Mouse (Mus musculus) heart, postnatal 14 days (tissue): Measurements from ENCODE around the gene Mrgprx1. TPM values are rescaled to one million over a fixed set of nuclear protein-coding genes. Genes with fewer than 3 reads are reported as not detected.

Source experiments
- DNase-seq, 2 experiments: peaks; one replicate each; pipeline ENCODE4 v3.0.0; 2021 to 2022
- intact Hi-C: fragments of 180-260 bp; cut with DNase I; formaldehyde crosslinking; loops from one replicate; pipeline ENCODE4 v1.15.1; 2025
- long read RNA-seq, 2 experiments: library from polyadenylated mRNA; stranded (forward); transcript quantifications; one replicate each; pipeline ENCODE4 v2.0.0; 2021
- total RNA-seq, 2 experiments: library from RNA; stranded (reverse); gene quantifications; 2 replicates each; pipeline ENCODE4 v1.2.3; 2021

Mrgprx1 gene
- total RNA-seq = not detected
- long read RNA-seq, experiment 1 = 0 reads
- long read RNA-seq, experiment 2 = 0 reads

- DNase-seq = no peak
- intact Hi-C loops = no loop called here
These were observed at the start of gene Mrgprx1 for GRCm38 (mm10) chr7:48027497-48027896. Mrgprx1 (minus strand) TSS chr7:48027597.

GRCm38 (mm10) chr7:48075521-48075920 is 48.1 kb upstream of the Mrgprx1 start:
- DNase-seq = no peak
- intact Hi-C loops = no loop called here

- intact Hi-C loops = no loop called here
- no peak for DNase-seq
These were observed 19.2 kb upstream of the Mrgprx1 start for GRCm38 (mm10) chr7:48046475-48047185.

- intact Hi-C loops = no loop called here
- DNase-seq = no peak
These were observed 16.6 kb upstream of the Mrgprx1 start for GRCm38 (mm10) chr7:48044046-48044445.

GRCm38 (mm10) chr7:48017874-48018273 is 9.5 kb downstream of the Mrgprx1 start:
- intact Hi-C loops = no loop called here
- no peak for DNase-seq

GRCm38 (mm10) chr7:47995689-47996088 is 31.7 kb downstream of the Mrgprx1 start:
- intact Hi-C loops = no loop called here
- DNase-seq = no peak

GRCm38 (mm10) chr7:47986752-47987151 is 40.6 kb downstream of the Mrgprx1 start:
- intact Hi-C loops = no loop called here
- DNase-seq = no peak

- intact Hi-C loops = no loop called here
- DNase-seq = no peak
These were observed 45.4 kb downstream of the Mrgprx1 start, which contains the start of gene Mrgpra4 for GRCm38 (mm10) chr7:47981995-47982394. Mrgpra4 (minus strand) TSS chr7:47982095.

Other genes with a start within 250 kb of the Mrgprx1 start
- not detected for gene Mrgpra4, start 45.5 kb downstream of the Mrgprx1 start, total RNA-seq
- not detected for gene Mrgprb5, start 141.4 kb upstream of the Mrgprx1 start, total RNA-seq
- not detected for gene Mrgprb4, start 171.7 kb upstream of the Mrgprx1 start, total RNA-seq